Mouse (Mus musculus) 416B (cell line): ENCODE measurements at regions not wholly inside any gene's neighbourhood (a gene's known extent, or its start where the extent isn't known, plus 50 kb on each side); places are given as distances from the start of the nearest gene placed in this dataset.

Experiments used
- DNase-seq: peaks from one replicate; pipeline ENCODE4 v3.0.0; 2011; ENCODE audit warnings: low read depth

- no peak for DNase-seq
These were observed 181.6 kb upstream of the Gm527 start for GRCm38 (mm10) chr12:64736008-64736663.

DNA sequence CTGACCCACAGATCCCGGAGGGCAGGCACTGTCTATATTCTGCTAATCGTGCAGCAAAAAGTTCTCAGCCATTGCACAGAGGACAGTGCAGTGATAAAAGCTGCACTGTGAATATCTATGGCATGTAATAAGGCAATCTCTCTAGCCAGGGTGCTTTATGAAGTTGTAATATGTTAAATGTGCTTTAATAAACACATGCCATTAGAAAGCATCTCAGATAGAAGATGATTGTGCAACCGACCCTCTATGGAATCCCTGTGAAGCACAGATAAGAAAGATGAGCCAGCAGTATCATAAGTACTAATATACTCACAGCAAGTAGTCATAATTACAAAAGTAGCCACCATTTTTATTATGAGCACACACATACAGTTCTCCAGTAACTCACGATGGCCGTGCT is 214.3 kb upstream of the Gm527 start:
- no peak for DNase-seq

DNA sequence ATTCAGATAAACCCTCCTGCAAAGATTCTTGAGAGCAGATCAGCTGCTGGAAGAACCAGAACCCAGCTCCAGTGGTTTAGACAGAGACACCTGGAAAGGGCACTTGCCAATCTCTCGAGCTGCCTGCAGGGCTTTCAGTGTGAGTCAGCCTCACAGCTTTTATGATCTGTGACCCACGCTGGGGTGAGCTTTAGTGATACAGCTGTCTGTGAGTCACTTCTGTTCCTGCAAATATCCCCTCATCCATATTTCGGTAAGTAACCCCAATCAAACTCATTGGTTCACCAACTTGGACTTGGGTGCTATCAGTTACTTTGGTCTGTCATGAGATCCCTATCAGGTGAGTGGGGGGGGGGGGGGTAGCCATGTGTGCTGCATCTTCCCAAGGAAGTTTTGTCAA is 216.6 kb upstream of the Gm527 start:
- no peak for DNase-seq

DNA sequence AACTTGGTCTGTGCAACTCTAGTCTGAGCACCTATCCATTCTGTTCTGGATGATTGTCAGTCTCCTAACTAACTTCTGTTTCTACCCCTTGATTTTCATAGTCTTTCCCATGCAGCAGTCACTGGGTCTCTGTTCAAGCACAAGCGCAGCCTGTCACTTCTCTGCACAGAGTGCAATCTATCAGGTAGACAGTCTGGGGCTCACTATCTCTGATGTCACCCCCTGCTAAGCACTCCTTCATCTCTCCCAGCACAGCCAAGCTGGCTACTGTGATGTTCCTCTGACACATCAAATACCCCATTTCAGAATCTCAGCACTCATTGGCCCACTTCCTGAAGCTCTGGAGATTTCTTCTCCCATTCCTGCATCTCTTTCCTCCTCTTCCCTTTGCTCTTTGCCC is 220.9 kb upstream of the Fscb start:
- no peak for DNase-seq

DNA sequence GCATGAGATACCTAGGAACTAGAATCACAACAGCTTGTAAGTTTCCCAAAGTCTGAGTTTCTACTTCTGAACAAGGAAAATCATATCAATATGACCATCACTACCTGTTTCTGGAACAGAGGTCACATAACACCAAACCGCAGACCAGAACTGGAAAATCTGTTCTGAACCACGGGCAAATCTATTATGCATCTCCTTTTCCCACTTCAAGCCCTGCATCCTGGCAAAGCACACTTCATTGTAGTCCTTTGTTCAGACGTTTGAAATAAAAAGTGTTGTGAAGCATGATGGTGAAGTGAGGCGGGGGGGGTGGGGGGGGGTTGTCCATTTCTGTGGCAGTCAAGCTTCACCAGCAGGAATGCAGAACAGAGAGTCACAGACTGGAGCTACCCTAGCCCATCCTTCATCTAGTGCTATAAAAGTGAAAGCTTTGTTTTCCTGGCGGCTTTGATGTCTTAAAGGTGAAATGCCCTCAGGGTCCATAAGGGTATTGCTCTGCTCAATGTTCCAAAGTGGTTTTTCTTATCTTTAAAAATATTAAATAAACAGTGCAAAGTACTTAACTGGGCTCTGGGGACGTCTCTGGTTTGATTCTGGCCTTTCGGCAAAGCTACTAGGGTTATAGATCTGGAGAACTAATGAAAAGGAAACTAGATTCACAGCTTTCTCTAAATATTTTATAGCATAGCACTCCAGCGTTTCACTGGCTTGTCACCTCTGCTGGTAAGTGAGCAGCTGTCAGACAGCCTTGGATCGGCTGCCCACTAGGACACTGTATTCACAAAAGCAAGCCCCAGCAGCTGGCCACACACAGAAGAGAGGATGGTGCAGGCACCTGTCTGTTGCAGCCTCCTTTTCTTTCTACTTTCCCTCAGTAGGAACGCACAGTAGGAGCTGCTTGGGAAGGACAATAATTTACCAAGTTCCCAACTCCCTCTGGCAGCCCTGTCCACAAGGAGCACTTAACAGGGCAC is 218.0 kb upstream of the Fscb start:
- DNase-seq: no peak

DNA sequence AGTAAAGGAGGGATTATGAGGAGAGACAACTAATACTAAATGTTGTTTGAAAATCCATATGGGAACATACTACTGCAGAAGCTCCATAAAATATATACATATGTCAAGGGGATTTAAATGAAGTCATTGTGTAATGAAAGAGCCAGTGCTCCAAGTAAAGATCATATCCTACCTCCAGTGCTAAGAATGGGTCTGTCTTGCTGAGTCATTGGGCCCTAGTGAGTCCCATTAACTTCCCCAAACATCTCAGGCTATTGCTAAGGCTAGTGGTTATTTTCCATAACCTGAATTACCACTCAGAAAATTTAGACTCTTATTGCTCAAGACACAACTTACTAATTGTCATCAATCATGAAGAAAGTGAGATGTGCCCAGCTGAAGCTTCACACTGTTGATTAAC is 215.2 kb upstream of the Fscb start:
- DNase-seq: peak; percentile 49

DNA sequence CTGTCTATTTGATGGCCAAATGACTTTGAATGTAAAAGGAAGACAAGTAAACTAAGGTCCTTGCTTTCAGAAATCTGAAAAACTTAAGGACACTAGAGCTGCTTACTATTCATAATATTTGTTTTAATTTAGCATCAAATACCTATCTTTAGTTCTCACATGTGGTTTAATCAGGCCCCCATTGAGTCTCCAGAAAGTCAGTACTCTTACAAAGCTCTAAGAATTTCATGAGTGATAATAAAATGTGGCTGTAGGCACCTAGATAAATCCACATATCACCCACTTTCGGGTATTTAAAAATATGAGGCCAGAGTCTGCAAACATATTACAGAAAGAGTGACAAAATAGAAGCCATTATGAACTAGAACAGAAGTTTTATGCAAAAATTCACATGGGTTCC is 214.1 kb upstream of the Fscb start:
- no peak for DNase-seq

- DNase-seq: no peak
These were observed 166.4 kb upstream of the Fscb start for GRCm38 (mm10) chr12:64640864-64641416.

DNA sequence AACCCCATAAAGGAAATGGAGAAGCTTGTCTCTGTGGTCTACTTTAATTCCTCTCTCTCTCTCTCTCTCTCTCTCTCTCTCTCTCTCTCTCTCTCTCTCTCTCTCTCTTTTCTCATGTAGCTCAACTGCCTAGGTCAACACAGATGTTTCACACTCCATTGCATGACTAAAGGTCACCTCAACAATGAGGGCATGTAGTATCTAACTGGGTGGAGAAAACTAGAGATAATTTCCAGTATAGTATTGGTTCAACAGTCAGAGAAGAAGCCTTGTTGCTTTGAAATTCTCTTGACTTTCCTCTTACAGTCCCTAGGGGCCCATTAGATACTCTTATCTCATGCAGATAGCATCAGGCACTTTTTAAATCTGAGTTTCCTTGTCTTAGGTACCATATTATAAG is 140.4 kb upstream of the Fscb start:
- DNase-seq: peak; percentile 5
